Mouse (Mus musculus) cerebellum, adult (tissue): ENCODE data around the gene Prkaa2.

Experiments
- ATAC-seq: cut with Nextera tagmentation; 2 replicates; pipeline ENCODE4 v1.9.2; 2017; ENCODE audit warnings: mild to moderate bottlenecking, moderate library complexity, mixed read lengths; ENCODE audit not compliant: insufficient number of reproducible peaks, low FRiP score, low TSS enrichment

Prkaa2 gene

GRCm38 (mm10) chr4:105109199-105109989 lies at the start of gene Prkaa2:
Gene Prkaa2 (minus strand): TSS chr4:105109890.
- peak; percentile 79 for ATAC-seq

DNA sequence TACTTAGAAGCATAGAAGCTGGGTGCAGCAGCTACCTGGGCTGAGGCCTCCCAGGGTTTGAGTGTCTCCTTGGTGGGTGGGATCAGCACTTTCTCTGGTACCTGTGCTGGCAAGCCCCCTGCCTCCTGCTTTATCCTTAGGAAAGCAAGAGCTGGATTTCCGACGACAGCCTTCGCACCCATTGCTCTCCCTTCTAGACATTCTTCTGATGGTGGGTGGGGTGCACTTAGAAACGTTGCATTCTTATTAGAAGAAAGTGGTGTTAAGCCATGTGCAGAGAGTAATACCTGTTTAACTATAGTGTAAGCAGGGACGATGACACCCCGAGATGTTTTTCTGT lies 49.8 kb upstream of the Prkaa2 start:
- ATAC-seq = no peak

- ATAC-seq = no peak
These were observed 49.2 kb upstream of the Prkaa2 start for GRCm38 (mm10) chr4:105158651-105159530.

- peak; percentile 54 for ATAC-seq
These were observed 48.5 kb upstream of the Prkaa2 start for GRCm38 (mm10) chr4:105158169-105158555.

DNA sequence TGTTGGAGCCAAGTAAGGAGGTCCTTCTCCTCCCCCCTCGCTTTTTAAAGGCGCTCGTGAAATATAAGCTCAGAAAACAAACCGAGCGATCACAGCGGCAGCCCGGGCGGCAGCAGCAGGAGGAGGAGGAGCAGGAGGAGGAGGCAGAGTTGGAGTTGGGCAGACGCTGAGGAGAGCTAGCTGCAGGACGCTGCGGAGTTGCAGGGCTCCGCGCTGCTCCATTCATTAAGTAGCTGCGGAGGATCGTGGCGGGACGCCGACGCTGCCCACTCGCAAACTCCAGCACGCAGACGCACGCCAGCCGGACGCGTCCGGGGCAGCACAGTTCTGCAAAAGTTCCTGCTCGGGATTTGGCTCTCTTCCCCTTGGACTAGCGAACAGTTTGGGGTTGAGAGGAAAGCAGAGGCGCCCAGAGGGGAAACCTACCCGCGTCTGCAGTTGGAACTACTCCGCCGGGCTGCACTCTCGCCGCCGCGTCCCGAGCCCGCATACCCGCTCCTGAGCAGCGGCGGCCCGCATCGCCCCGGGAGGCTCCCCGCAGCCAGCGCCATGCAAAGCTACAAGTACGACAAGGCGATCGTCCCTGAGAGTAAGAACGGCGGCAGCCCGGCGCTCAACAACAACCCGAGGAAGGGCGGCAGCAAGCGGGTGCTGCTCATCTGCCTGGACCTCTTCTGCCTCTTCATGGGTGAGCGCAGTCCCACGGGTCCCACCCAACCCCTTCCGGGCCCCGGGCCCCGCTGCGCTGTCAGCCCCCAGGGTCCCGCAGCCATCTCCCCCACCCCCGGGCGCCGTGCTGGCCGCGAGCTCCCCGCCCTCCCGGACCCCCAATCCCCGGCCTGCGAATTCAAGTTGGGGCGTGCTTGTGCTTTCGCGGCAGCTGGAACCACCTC lies 47.8 kb upstream of the Prkaa2 start, which contains the start of gene Plpp3:
TSS of gene Plpp3 (plus strand) at position 72 of the 893 bp plus-strand sequence.
- 0 out of 2 replicates have a peak, but pooled peaks have one; percentile 33 for ATAC-seq

- no peak for ATAC-seq
These were observed 47.2 kb upstream of the Prkaa2 start for GRCm38 (mm10) chr4:105156955-105157275.

DNA sequence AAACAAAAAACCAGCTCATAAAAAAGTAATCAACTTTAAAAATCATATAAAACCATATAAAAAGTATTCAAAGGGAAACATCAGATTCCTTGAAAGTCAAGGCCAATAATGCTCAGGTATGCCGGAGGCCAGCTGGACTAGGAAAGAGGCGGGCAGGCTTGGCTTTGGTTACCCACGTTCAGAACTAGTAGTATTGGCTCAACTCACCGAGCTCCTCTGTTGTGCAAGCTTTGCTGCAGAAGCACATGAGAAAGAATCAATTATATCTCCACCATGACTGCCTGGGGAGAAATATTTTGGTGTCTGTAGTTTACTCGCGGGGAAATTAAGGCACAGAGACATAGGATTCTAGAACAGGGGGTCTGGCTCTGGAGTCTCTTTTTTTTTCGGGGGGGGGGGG lies 46.6 kb upstream of the Prkaa2 start:
- ATAC-seq = no peak

DNA sequence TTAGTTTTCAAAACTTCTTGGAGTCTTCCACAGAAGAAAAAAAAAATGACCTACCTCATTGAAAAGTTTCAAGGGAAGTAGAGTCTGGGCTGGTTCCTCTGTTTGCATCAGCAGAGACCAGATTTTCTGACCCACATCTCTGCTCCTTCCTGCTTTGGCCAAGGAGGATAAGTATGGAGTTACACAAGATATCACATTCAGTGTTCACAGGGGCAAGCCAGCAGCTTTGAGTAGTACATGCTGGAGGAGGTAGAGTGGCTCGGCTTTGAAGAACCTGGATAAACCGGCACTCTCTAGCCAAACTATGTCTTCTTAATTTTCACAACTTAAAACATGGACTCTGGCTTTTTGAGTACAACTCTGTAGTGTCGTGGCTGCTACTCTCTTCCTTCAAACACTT lies 43.5 kb upstream of the Prkaa2 start:
- no peak for ATAC-seq

DNA sequence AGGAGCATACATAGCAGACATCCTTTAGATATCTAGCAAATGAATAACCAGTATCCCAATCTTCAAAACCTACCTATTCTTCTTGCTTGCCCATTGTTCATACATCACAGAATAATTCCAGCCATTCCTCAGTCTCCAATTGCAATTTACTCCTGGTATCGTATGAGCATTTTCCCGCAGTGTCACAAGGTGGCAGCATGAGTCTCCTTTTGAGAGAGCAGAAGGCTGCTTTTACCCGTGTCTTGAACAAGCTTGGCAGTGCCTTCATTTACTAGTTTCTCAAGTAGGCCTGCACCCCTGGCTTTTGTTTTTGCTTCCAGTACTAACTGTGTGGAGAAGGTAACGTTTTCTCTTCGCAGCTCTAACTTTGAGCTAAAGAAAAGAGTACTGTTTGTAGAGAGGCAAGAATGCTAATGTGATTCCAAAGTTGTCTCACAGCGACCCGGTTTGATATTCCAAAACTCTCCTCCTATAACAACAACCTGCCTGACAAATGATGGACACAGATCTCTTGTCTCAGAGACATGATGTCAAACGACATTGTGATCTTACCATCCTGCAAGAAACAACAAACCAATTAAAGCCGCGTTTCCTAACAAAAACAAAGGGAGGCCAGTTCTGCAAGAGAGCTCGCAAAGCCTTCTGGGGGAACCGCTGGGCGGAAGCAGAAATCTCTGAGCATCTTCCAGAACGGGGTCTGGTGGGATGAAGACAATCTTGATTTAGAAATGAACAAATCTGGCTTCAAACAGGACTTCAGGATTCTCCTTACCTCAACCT lies 42.4 kb upstream of the Prkaa2 start:
- peak; percentile 52; the same call in 1 of the 2 replicates for ATAC-seq

GRCm38 (mm10) chr4:105149492-105149891 lies 39.8 kb upstream of the Prkaa2 start:
- no peak for ATAC-seq

DNA sequence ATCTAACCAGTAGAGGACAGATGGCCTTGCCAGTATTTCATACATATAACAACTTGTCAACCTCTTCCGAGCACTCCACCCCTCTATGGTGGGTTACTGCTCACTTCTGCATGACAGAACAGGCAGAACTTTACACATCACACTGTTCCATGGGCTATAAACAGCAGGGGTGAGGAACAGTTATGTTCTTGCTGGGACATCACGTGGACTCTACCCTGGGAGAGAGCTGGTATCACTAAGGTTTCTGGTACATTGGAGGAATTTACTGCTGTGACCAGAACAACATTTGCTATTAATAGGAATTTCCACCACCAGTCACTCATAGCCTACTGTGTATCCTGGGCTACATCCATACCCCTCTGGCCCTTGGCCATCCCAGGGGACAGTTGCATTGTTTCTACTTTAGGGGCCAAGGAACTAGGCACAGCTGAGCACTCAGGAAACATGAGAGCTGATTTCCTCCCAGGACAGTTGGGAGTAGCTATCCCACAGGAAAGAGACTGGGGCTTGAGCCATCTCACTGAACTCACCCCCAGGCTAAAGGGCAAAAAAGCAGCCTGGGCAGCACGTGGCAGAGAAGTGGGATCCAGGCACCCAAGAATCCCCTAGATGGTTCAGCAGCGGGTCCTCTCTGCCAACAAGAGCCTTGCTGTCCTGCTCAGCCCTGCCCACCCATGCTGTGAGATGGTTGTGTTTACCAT lies 23.8 kb upstream of the Prkaa2 start:
- no peak for ATAC-seq

GRCm38 (mm10) chr4:105131756-105132314 lies 22.1 kb upstream of the Prkaa2 start:
- ATAC-seq = no peak

- no peak for ATAC-seq
These were observed 19.5 kb upstream of the Prkaa2 start for GRCm38 (mm10) chr4:105129212-105129611.

- ATAC-seq = no peak; the same call in 1 of the 2 replicates
These were observed 12.7 kb upstream of the Prkaa2 start for GRCm38 (mm10) chr4:105122429-105122828.

DNA sequence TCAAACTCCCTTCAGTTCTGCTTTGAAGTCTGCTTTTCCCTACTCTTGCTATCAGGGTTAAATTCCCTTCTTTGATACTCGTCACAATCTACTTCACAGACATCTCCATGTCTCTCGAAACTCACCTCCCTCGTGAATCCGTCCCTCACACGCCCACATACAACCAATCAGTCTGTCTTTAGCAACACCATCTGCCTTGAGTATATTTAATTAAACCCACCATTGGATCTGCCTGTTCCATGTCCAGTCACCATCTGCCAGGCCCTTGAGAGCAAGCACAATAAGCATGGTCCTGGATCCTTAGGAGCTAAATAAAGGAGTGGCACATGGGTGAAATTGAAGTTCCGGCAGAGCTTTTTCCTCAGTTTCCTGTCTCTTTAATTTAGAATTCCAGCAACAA lies 11.4 kb upstream of the Prkaa2 start:
- ATAC-seq = no peak

DNA sequence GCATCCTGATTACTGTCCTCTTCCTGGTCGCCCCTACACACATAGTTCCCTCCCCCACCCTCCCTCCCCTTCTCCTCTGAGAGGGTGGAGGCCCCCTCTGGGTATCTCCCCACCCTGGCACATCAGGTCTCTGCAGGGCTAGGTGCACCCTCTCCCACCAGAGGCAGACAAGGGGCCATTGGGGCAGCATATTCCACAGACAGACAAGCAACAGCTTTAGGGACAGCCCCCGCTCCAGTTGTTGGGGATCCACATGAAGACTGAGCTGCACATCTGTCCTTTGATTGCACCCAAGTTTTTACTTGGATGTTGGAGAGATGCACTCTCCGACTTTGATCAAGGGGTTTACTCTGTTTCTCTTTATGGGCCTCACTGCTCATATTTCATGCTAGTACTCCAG lies 3.8 kb upstream of the Prkaa2 start:
- no peak for ATAC-seq

GRCm38 (mm10) chr4:105113042-105113441 lies 3.4 kb upstream of the Prkaa2 start:
- ATAC-seq = no peak

- ATAC-seq = no peak
These were observed 2.1 kb upstream of the Prkaa2 start for GRCm38 (mm10) chr4:105111770-105112169.

GRCm38 (mm10) chr4:105110684-105111035 lies 970 bp upstream of the Prkaa2 start:
- no peak for ATAC-seq
